Mouse (Mus musculus) liver, adult 2 months (tissue): ENCODE results near the gene Ccdc149.

ENCODE experiments used
- CTCF ChIP-seq: fragments of 200-500 bp; IDR thresholded peaks from 2 replicates; pipeline ENCODE4 v1.5.1; 2011; ENCODE audit warnings: low read depth, low read length, control low read depth
- POLR2A ChIP-seq: fragments of 200-500 bp; IDR thresholded peaks from 2 replicates; pipeline ENCODE4 v1.6.1; 2011; ENCODE audit warnings: low read length, control low read depth; ENCODE audit not compliant: insufficient read depth; ENCODE audit errors: extremely low read depth

DNA sequence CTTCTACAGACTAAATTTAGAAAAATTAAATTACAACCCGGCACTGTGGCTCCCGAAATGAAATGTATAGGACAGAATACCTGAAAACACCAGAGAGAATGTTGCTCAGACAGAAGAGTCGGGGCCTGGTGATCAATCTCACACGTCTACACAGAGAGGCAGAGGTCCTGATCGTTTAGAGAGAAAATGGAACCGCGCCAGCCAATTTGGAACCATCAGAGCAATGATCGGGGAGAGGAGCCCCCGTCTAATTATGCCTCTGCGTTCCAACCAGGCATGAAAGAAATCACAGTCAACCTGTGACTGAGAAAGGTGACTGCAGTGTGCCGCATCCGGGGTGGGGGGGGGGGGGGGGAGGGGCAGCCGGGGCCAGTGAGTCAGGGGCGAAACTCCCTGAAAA lies 24.4 kb upstream of the Ccdc149 start:
- no peak for TF ChIP-seq POLR2A
- TF ChIP-seq CTCF = no peak
